Mouse (Mus musculus) heart, postnatal 0 days (tissue): ENCODE measurements around the gene Fgfr2. TPM values are rescaled to one million over a fixed set of nuclear protein-coding genes. Genes with fewer than 3 reads are reported as not detected.

Experiments used
- ATAC-seq: fragments of 200-750 bp; cut with Nextera tagmentation; 2 replicates; pipeline ENCODE4 v1.8.0; 2017; ENCODE audit warnings: low read depth, moderate number of reproducible peaks, moderate library complexity; ENCODE audit not compliant: insufficient read depth
- DNase-seq: peaks from one replicate; pipeline ENCODE4 v3.0.0-alpha.2; 2016; ENCODE audit warnings: low spot score
- H3K27ac ChIP-seq: fragments of 300-500 bp; sonication (generic); 2 replicates; pipeline ENCODE4 v1.5.1; 2014; ENCODE audit warnings: low read depth, mild to moderate bottlenecking
- H3K27me3 ChIP-seq: fragments of 300-500 bp; sonication (generic); 2 replicates; pipeline ENCODE4 v1.6.1; 2014; ENCODE audit warnings: low read length, mixed read lengths; ENCODE audit not compliant: control insufficient read depth, insufficient read depth
- H3K36me3 ChIP-seq: fragments of 300-500 bp; sonication (generic); replicated peaks from 2 replicates; pipeline ENCODE4 v1.6.1; 2014; ENCODE audit warnings: low read length, mixed read lengths; ENCODE audit not compliant: control insufficient read depth, insufficient read depth
- H3K4me1 ChIP-seq: fragments of 300-500 bp; sonication (generic); 2 replicates; pipeline ENCODE4 v1.6.1; 2014; ENCODE audit warnings: antibody characterized with exemption; ENCODE audit not compliant: control insufficient read depth, insufficient read depth
- H3K4me2 ChIP-seq: fragments of 300-500 bp; sonication (generic); 2 replicates; pipeline ENCODE4 v1.6.1; 2014; ENCODE audit warnings: low read depth, mild to moderate bottlenecking, low read length, moderate library complexity
- H3K4me3 ChIP-seq: fragments of 300-500 bp; sonication (generic); 2 replicates; pipeline ENCODE4 v1.5.1; 2014; ENCODE audit warnings: low read depth, low read length
- H3K9ac ChIP-seq: fragments of 300-500 bp; sonication (generic); replicated peaks from 2 replicates; pipeline ENCODE4 v1.6.1; 2014; ENCODE audit warnings: low read depth, low read length, mixed read lengths
- H3K9me3 ChIP-seq: fragments of 300-500 bp; sonication (generic); replicated peaks from 2 replicates; pipeline ENCODE4 v1.6.1; 2016; ENCODE audit warnings: low read length; ENCODE audit not compliant: control insufficient read depth
- CTCF ChIP-seq: IDR thresholded peaks from 2 replicates; pipeline ENCODE4 v1.5.1; 2016; ENCODE audit warnings: antibody characterized with exemption, control low read depth, low read depth
- EP300 ChIP-seq: IDR thresholded peaks from 2 replicates; pipeline ENCODE4 v1.6.1; 2016; ENCODE audit warnings: antibody characterized with exemption, low read depth
- WGBS: fragments of 180-500 bp; shearing (Covaris S2); extraction: QIAGEN DNeasy Blood & Tissue Kit; methylation state at CpG from one replicate; pipeline ENCODE4 v1.1.7; 2014; 5-methylcytosine and 5-hydroxymethylcytosine counted together
- polyA plus RNA-seq: library from polyadenylated mRNA; unstranded; fragments of >200 nt; fragmentation: Nextera tagmentation; extraction: Ambion mirVana; gene quantifications from 2 replicates; pipeline ENCODE4 v1.2.1, GENCODE M21; 2015
- total RNA-seq: library from RNA; depleted of rRNA; stranded (reverse); fragments of >200 nt; gene quantifications from 2 replicates; pipeline ENCODE4 v1.2.3, GENCODE M21; 2014; ENCODE audit warnings: low replicate concordance

The Fgfr2 gene
- total and polyA plus RNA-seq, 2 experiments from 2014 or later, result 3.8 to 11.5 TPM

DNA sequence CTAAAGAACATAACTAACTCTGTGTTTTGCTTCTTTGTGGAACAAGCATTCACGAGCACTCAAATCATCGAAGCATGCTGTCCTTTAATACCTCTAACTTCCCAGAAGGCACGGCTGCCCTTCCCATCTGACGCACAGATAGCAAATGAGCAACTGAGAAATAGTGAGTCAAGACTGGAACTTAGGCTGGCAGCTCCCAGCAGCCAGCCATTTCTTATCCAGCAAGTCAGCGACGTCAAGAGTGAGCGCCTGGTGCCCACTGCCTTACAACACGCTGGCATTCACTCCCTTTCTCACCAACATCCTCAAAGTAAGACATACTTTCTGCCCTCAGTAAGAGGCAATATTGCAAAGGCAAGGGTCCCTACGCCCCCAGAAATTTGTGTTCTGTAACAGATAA lies 2883.0 kb downstream of the Fgfr2 start:
- Histone ChIP-seq H3K36me3 (no peaks in the 10 kb centered on the region), H3K4me3 (no peak overlapping the region), H3K4me2 (no peak overlapping the region), H3K9me3 (no peaks in the 10 kb centered on the region), H3K27me3 (no peaks in the 10 kb centered on the region), H3K9ac (no peak overlapping the region), H3K4me1 (no peaks in the 10 kb centered on the region), H3K27ac (no peak overlapping the region)
- TF ChIP-seq EP300, result no peak
- no peak for TF ChIP-seq CTCF
- ATAC-seq (no peak), DNase-seq (no peak)
- WGBS, result 85% methylated on average over 9 of the region's 9 CpGs

DNA sequence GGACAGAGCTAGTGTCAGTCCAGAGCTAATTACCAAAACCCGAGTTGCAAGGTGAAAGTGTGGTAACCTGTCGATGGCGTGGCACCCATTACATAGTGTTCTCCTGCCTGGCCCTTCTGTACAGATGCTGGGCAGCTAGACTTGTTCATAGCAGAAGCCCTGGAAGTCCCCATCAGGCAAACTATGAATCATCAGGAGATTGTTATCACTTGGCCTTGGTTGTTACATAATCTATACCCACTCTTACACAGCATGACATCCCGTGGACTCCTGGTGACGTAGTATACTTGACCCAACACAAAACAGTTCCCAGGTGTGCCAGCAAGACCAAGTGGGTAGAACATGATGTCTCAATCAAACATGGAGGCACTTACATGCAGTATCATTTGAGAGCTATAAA lies 2885.9 kb downstream of the Fgfr2 start:
- Histone ChIP-seq H3K9ac (no peak overlapping the region), H3K9me3 (no peaks in the 10 kb centered on the region), H3K4me1 (no peaks in the 10 kb centered on the region), H3K27me3 (no peaks in the 10 kb centered on the region), H3K4me2 (no peak overlapping the region), H3K4me3 (no peak overlapping the region), H3K36me3 (no peaks in the 10 kb centered on the region), H3K27ac (no peak overlapping the region)
- no peak for TF ChIP-seq EP300
- no peak for TF ChIP-seq CTCF
- 74% methylated on average over 5 of the region's 5 CpGs for WGBS
- no peak for ATAC-seq
- no peak for DNase-seq

DNA sequence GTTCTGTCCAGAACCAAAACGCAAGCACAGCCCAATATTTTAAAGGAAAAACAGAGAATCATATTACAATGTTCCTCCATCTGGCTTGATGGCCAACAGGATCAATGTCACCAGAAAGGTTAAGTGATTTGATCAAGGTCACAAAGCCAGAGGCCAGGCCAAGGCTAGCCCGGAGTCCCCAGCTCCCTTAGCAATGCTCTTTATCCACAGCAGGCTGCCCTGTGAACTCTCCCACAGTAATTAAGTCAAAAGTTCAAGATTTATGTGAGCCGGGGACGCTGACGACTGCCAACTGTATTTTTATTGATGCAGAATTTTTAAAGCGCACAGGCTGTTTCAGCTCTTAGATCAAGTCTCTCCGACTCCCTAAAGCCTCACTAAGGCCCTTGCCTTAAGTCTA lies 2889.4 kb downstream of the Fgfr2 start:
- Histone ChIP-seq H3K36me3 (no peaks in the 10 kb centered on the region), H3K9ac (no peak overlapping the region), H3K9me3 (no peaks in the 10 kb centered on the region), H3K27ac (no peak overlapping the region), H3K4me1 (no peaks in the 10 kb centered on the region), H3K4me3 (no peak overlapping the region), H3K27me3 (no peaks in the 10 kb centered on the region), H3K4me2 (no peak overlapping the region)
- ATAC-seq, result no peak
- TF ChIP-seq CTCF (no peak), EP300 (no peak)
- 80% methylated on average over 7 of the region's 7 CpGs for WGBS
- no peak for DNase-seq

DNA sequence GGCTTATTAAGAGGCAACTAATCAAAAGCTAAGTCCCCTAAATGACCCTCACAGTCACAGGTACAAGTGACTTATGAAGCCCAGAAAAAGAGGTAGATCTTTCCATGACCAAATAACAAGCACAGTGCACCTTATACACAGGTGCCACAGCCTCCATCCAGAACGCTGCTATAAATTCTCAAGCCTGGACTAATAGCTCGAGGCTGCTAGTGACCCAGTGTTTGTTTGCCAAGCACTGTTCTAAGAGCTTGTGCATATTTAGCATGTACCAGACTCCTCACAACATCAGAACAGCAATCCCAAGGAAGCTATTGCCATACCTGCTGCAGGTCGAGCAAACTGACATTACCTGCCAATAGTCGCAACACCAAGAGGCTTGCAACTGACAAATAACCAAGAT lies 2893.1 kb downstream of the Fgfr2 start:
- no peak for ATAC-seq
- H3K27me3 ChIP-seq, result no peaks in the 10 kb centered on the region
- TF ChIP-seq EP300, result no peak
- TF ChIP-seq CTCF, result no peak
- no peaks in the 10 kb centered on the region for H3K4me1 ChIP-seq
- whole genome bisulfite sequencing, result 80% methylated on average over 4 of the region's 4 CpGs
- no peaks in the 10 kb centered on the region for H3K36me3 ChIP-seq
- DNase-seq, result no peak
- H3K4me3 ChIP-seq, result no peak overlapping the region
- no peak overlapping the region for H3K4me2 ChIP-seq
- H3K27ac ChIP-seq, result no peak overlapping the region
- H3K9me3 ChIP-seq, result no peaks in the 10 kb centered on the region
- no peak overlapping the region for H3K9ac ChIP-seq

DNA sequence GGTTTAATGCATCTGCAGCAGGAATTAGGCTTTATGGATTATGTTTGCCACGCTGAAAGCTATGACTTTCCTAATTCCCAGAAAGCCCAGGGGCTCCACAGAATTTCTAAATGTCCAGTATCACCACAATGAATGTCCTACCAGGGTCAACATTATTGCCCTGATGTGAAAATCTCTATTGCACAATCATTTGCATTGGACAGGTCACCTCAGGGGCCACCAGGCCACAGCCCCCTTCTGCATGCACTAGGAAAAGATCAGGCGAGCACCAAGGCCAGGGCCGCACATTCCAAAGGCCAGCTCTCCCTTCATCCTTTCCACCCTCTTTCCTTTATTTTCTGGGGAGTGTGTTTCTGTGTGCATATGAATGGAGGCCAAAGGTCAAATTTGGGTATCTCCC lies 2897.9 kb downstream of the Fgfr2 start:
- WGBS, result 89% methylated on average over 3 of the region's 3 CpGs
- no peak for ATAC-seq
- no peak for TF ChIP-seq EP300
- TF ChIP-seq CTCF, result no peak
- H3K36me3 ChIP-seq, result no peaks in the 10 kb centered on the region
- H3K4me1 ChIP-seq, result no peaks in the 10 kb centered on the region
- no peak for DNase-seq
- no peaks in the 10 kb centered on the region for H3K27me3 ChIP-seq
- H3K4me3 ChIP-seq, result no peak overlapping the region
- H3K27ac ChIP-seq, result no peak overlapping the region
- H3K9me3 ChIP-seq, result no peaks in the 10 kb centered on the region
- no peak overlapping the region for H3K4me2 ChIP-seq
- H3K9ac ChIP-seq, result no peak overlapping the region

DNA sequence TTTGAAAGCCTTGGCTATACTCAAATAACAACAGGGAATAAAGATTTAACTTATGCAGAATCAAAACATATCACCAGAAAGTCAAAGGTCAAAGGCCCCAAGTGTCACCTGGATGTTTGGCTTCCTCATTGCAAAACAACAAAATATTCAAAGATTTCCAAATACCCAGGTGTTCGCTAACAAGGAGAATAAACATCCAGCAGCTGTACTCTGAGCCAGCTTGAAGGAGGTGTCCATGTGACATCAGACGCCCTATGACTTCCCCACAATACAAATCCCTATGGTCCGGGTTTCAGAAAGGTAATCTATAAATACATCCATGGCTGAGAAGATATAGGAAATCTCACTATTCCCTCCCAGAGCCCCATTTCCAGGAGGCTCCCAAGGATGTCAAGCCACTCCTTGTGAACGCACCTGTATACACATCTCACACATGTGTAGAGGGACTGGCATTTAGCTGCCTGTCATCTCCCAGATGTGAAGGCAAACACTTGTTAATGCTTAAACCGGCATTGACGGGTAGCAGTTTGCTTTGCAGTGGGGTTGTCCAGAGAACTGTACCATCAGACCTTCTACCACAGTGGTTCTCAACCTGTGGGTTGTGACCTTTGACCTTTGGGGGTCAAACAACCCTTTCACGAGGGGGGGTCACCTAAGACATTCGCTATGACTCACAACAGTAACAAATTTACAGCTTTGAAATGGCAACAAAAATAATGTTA lies 2900.4 kb downstream of the Fgfr2 start:
- H3K4me2 ChIP-seq, result no peak overlapping the region
- H3K4me3 ChIP-seq, result no peak overlapping the region
- no peaks in the 10 kb centered on the region for H3K27me3 ChIP-seq
- no peaks in the 10 kb centered on the region for H3K9me3 ChIP-seq
- H3K36me3 ChIP-seq, result no peaks in the 10 kb centered on the region
- no peak for DNase-seq
- WGBS, result 76% methylated on average over 8 of the region's 8 CpGs
- no peak overlapping the region for H3K9ac ChIP-seq
- H3K27ac ChIP-seq, result no peak overlapping the region
- no peak for ATAC-seq
- no peaks in the 10 kb centered on the region for H3K4me1 ChIP-seq
- no peak for TF ChIP-seq EP300
- no peak for TF ChIP-seq CTCF
